In the genomic region with DNA sequence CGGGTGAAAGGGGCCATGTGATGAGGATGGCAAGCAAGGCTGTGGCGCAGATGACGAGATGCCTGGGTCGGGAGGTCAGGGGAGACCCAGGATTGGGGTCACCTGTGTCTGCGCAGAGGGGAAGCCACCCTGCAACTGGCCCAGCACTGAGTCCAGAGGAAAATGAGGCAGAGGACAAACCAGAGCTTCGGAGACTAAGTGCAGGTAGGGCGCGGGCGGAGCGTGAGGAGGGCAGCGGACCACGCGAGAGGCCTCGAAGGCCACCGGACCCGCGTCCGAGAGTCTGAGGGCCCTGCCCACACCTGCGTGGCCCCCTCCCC, we compare ENCODE assay signal across 9 mouse cellular contexts. TPM values are rescaled to one million over a fixed set of nuclear protein-coding genes. Genes with fewer than 3 reads are reported as not detected.
DNase-seq lines count a peak whose midpoint lies in the region; ATAC-seq and TF ChIP-seq lines count a peak whose summit lies in the region.
"Had no signal": no experiment of that assay in that cellular context is flagged by ENCODE, and none has a peak within 500 bp of the region (broad histone marks: within the 10 kb centered on the region; RNA-seq: fewer than 3 reads in every experiment).

No protein-coding gene starts in this region.

- no peak for TF ChIP-seq EP300 in stomach, postnatal 0 days (optimal IDR thresholded peaks at IDR 0.05)

- no peak for DNase-seq in cerebellum, adult 2 months
- no peak for DNase-seq in cerebellum, postnatal 14 days
- DNase-seq in spleen, adult 2 months (ENCODE audit: low read depth in 1 of 2, low spot score in 2 of 2): no peak
- no peak for DNase-seq in spleen, postnatal 4 days (ENCODE audit: low spot score in 2 of 2)
- no peak for DNase-seq in liver, embryonic 11.5 days (ENCODE audit: low spot score)
- no peak for DNase-seq in stomach, postnatal 0 days (ENCODE audit: low spot score)
- DNase-seq in adrenal gland, adult 2 months: no peak
- no peak for DNase-seq in urinary bladder, adult 2 months (ENCODE audit: low spot score)

- TF ChIP-seq CTCF in cerebellum, adult 2 months (IDR thresholded peaks at IDR 0.05; ENCODE audit: borderline replicate concordance, insufficient read depth, low read depth, low read length): no peak
- TF ChIP-seq CTCF in spleen, adult 2 months (IDR thresholded peaks at IDR 0.05; ENCODE audit: extremely low read depth, insufficient read depth, insufficient read length, insufficient replicate concordance): no peak
- TF ChIP-seq CTCF in stomach, postnatal 0 days (IDR thresholded peaks at IDR 0.05; ENCODE audit: low read depth): no peak

- TF ChIP-seq POLR2A in cerebellum, adult 2 months (IDR thresholded peaks at IDR 0.05; ENCODE audit: borderline replicate concordance, insufficient read depth, low read length): no peak
- TF ChIP-seq POLR2A in spleen, adult 2 months (IDR thresholded peaks at IDR 0.05; ENCODE audit: low read depth, low read length): no peak

- ATAC-seq in liver, embryonic 11.5 days (replicated peaks; ENCODE audit: low FRiP score): peak; percentile 9
- ATAC-seq in stomach, postnatal 0 days (ENCODE audit: low FRiP score, low TSS enrichment): no peak

- H3K27ac ChIP-seq in cerebellum, adult 2 months (ENCODE audit: insufficient read depth, low read length): peak overlapping the region; percentile 54
- H3K27ac ChIP-seq in spleen, adult 2 months (ENCODE audit: insufficient read depth, low read length): no peak overlapping the region
- H3K27ac ChIP-seq in liver, embryonic 11.5 days (ENCODE audit: low read depth, low read length): no peak overlapping the region
- H3K27ac ChIP-seq in stomach, postnatal 0 days (replicated peaks): no peak overlapping the region
- H3K27ac ChIP-seq: macrophage had no signal

- H3K4me2 ChIP-seq in liver, embryonic 11.5 days: peak overlapping the region; percentile 89
- H3K4me2 ChIP-seq in stomach, postnatal 0 days (replicated peaks; ENCODE audit: low read depth): peak overlapping the region; percentile 92

- H3K9ac ChIP-seq in liver, embryonic 11.5 days (ENCODE audit: low read depth, low read length): peak overlapping the region; percentile 89
- peak overlapping the region; percentile 96 for H3K9ac ChIP-seq in stomach, postnatal 0 days (ENCODE audit: low read length)

- no peaks in the 10 kb centered on the region for H3K9me3 ChIP-seq in liver, embryonic 11.5 days (ENCODE audit: control insufficient read depth, low read length)
- H3K9me3 ChIP-seq in stomach, postnatal 0 days (ENCODE audit: control insufficient read depth, low read length): no peaks in the 10 kb centered on the region

- peak overlapping the region; percentile 77 for H3K4me3 ChIP-seq in cerebellum, adult 2 months (replicated peaks; ENCODE audit: insufficient read depth, low read depth, low read length)
- H3K4me3 ChIP-seq in spleen, adult 2 months (ENCODE audit: extremely low read depth, insufficient read depth, insufficient read length): peak overlapping the region; percentile 81
- H3K4me3 ChIP-seq in liver, embryonic 11.5 days (ENCODE audit: low read depth, low read length): peak overlapping the region; percentile 94
- H3K4me3 ChIP-seq in stomach, postnatal 0 days (ENCODE audit: low read depth, low read length): peak overlapping the region; percentile 92

- WGBS in cerebellum, adult 2 months: 5% methylated on average over 19 of the region's 19 CpGs
- WGBS in spleen, adult 2 months: 8% methylated on average over 19 of the region's 19 CpGs
- WGBS in liver, embryonic 11.5 days: 8% methylated on average over 19 of the region's 19 CpGs
- 5% methylated on average over 19 of the region's 19 CpGs for WGBS in stomach, postnatal 0 days

- peaks cover 13% of the 10 kb centered on the region; the same call in 1 of the 2 replicates for H3K4me1 ChIP-seq in cerebellum, adult 2 months (ENCODE audit: control insufficient read depth, insufficient read depth, low read length)
- H3K4me1 ChIP-seq in spleen, adult 2 months (ENCODE audit: control insufficient read depth, insufficient read depth, insufficient read length): peaks cover 3% of the 10 kb centered on the region
- peaks cover 19% of the 10 kb centered on the region for H3K4me1 ChIP-seq in liver, embryonic 11.5 days (replicated peaks; ENCODE audit: control insufficient read depth, insufficient read depth, low read length)
- 0 out of 2 replicates have a peak, but pooled peaks cover 7% of the 10 kb centered on the region for H3K4me1 ChIP-seq in stomach, postnatal 0 days (replicated peaks; ENCODE audit: control insufficient read depth, insufficient read depth)

- no peaks in the 10 kb centered on the region for H3K36me3 ChIP-seq in spleen, adult 2 months (ENCODE audit: control insufficient read depth, insufficient read depth, low read length)
- H3K36me3 ChIP-seq in liver, embryonic 11.5 days (ENCODE audit: control insufficient read depth, insufficient read depth, low read length): no peaks in the 10 kb centered on the region
- H3K36me3 ChIP-seq in stomach, postnatal 0 days (ENCODE audit: control insufficient read depth, insufficient read depth, low read length): no peaks in the 10 kb centered on the region

- no peaks in the 10 kb centered on the region for H3K27me3 ChIP-seq in cerebellum, adult 2 months (ENCODE audit: control insufficient read depth, insufficient read depth, low read length)
- no peaks in the 10 kb centered on the region for H3K27me3 ChIP-seq in spleen, adult 2 months (ENCODE audit: control insufficient read depth, insufficient read depth, low read length)
- no peaks in the 10 kb centered on the region for H3K27me3 ChIP-seq in liver, embryonic 11.5 days (replicated peaks; ENCODE audit: control insufficient read depth, insufficient read depth, low read length)
- H3K27me3 ChIP-seq in stomach, postnatal 0 days (ENCODE audit: control insufficient read depth, insufficient read depth, low read length): no peaks in the 10 kb centered on the region

RNA-seq across cellular contexts. Expression of gene Plcg1, which starts 0.3 kb away (rescaled TPM):
- 73.1 and 74.5 TPM in 2 replicates for polyA plus RNA-seq in cerebellum, adult 2 months (2012; rRNA removed)
- 40.6 and 53.7 TPM in 2 replicates for polyA plus RNA-seq in spleen, adult 2 months (2012; rRNA removed)
- 22.3 and 27.2 TPM in 2 replicates for polyA plus RNA-seq in liver, embryonic 11.5 days (2014; fragmentation: Nextera tagmentation; extraction: Ambion mirVana)
- 11.4 and 11.5 TPM in 2 replicates for polyA plus RNA-seq in stomach, postnatal 0 days (2015; fragmentation: Nextera tagmentation; extraction: Ambion mirVana)
- total RNA-seq in adrenal gland, adult 2 months (2021): 10 to 100 TPM; 49.1 to 52.3 TPM
- polyA plus RNA-seq in adrenal gland, adult 2 months (2012; rRNA removed): 28.3 and 61.1 TPM in 2 replicates
- 56.5 TPM in 2 replicates for polyA plus RNA-seq in urinary bladder, adult 2 months (2012; rRNA removed)
